Mouse (Mus musculus): Measurements from ENCODE around the gene Adam25.
"Not testable (repeated sequence)": the region's sequence is repeated elsewhere in the genome, so short reads cannot be mapped to it uniquely, and the experiment has no call there.

Adam25 gene

GRCm38 (mm10) chr8:40751908-40752307 lies at the start of gene Adam25:
Gene Adam25, plus strand, starts transcription at chr8:40752208.
- not testable (repeated sequence) for DNase-seq (ENCODE audit: low spot score)

DNA sequence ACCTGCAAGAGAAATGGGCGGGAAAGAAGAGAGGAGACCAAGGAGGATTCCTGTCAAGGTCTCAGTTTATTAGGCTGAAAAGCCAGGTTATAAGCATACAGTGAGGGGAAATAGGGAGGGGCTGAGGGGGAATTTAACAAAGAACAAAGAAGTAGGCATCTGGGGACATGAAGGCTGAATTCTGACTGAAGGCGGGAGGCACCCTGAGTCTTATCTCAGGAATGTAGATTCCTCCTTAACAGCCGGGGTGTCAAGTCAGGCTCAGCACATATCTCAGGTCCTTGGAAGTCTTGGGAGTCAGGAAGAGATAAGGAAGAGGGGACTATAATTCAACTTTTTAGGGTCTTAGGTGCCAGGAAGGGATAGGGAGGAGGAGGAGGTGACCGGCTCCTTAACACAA lies 36.6 kb upstream of the Adam25 start:
- DNase-seq (ENCODE audit: low spot score): not testable (repeated sequence)

GRCm38 (mm10) chr8:40715986-40716385 lies 36.0 kb upstream of the Adam25 start:
- DNase-seq (ENCODE audit: low spot score): no peak

GRCm38 (mm10) chr8:40783320-40783719 lies 31.3 kb downstream of the Adam25 start:
- DNase-seq (ENCODE audit: low spot score): peak; percentile 43

DNA sequence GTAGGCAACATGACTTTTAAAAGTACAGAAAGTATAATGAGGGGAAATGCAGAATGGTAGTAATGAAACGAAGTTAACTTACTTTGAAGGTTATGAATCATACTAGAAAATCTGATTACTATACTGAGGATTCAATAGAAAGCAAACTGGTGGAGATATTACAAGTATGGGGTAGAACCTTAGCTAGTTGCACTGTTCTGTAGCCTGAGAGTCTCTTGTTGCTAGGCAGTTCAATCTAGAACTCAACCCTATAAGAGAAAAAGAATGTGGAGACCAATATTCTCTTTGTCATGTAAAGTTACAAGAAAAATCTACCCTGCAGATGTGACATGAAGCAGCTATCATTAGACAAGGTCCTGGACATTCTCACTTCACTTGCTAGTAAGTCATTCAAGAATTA lies 41.0 kb downstream of the Adam25 start, which contains the start of gene Adam20:
TSS of gene Adam20 (plus strand) at position 301 of the 400 bp plus-strand sequence.
- not testable (repeated sequence) for DNase-seq (ENCODE audit: low spot score)

DNA sequence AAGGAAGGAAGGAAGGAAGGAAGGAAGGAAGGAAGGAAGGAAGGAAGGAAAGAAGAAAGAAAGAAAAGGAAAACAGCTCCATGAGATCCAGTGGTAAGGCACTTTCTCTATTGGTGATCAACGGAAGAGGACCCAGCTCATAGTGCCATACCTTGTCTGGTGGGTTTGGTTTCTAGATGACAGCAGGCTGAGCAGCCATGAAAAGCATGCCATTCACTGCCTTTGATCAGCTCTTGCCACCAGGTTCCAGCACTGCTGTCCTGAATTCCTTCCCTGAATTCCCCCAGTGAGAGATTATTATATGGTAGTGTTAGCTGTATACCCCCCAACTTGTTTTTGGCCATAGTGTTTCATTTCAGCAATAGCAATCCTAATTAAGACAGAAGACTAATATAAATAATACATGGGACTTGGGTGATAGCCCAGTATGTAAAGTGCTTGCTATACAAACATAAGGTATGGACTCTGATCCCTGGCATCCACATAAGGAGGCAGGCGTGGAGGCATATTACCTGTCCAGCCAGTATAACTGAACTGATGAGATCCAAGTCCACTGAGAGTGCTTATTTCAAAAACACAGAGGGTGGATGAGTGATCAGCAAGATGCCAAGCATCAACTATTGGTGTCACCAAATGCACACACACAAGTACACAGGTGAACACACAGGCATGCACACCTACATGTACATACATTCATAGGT lies 51.5 kb downstream of the Adam25 start:
- no peak for DNase-seq (ENCODE audit: low spot score)
